Mouse (Mus musculus): ENCODE results near the gene Thtpa.

Thtpa gene

DNA sequence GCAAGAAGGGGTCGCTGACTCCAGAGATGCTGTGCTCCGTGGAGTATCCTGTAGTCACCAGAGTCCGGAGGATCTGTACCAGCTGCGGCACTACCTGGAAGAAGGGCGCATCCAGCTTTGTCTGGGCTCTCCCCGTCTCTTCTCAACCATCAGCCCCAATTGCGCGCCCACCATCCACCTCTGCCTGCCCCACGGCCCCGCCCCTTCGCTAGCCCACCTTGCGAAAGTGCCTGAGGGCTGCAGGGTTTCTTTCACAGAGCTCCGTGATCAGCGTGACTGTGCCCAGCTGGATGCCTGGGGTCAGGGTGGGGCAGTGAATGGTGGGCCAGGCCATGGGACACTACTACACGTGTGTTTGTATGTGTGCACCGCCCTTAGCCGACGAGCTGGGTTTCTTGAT lies 9.8 kb downstream of the Thtpa start:
- DNase-seq (ENCODE audit: inconsistent age in 2 of 2, low spot score in 1 of 2), result peak in 1 of 2 experiments; percentile 35

GRCm38 (mm10) chr14:55105386-55105785 lies 10.8 kb downstream of the Thtpa start:
- no peak for DNase-seq (ENCODE audit: inconsistent age in 2 of 2, low spot score in 1 of 2)

GRCm38 (mm10) chr14:55105836-55106809 lies 11.5 kb downstream of the Thtpa start, which contains the start of gene Ap1g2:
Gene Ap1g2 (minus strand): TSS chr14:55106593.
- peak; percentile 91 to 98 for DNase-seq (ENCODE audit: inconsistent age in 2 of 2, low spot score in 1 of 2)

GRCm38 (mm10) chr14:55106990-55107389 lies 12.4 kb downstream of the Thtpa start:
- peak in 1 of 2 experiments; percentile 40 for DNase-seq (ENCODE audit: inconsistent age in 2 of 2, low spot score in 1 of 2)

GRCm38 (mm10) chr14:55108202-55108870 lies 13.8 kb downstream of the Thtpa start:
- DNase-seq (ENCODE audit: inconsistent age in 2 of 2, low spot score in 1 of 2), result peak in 1 of 2 experiments; percentile 42

- peak in 1 of 2 experiments; percentile 31 for DNase-seq (ENCODE audit: inconsistent age in 2 of 2, low spot score in 1 of 2)
These were observed 14.7 kb downstream of the Thtpa start for GRCm38 (mm10) chr14:55109048-55109873.

DNA sequence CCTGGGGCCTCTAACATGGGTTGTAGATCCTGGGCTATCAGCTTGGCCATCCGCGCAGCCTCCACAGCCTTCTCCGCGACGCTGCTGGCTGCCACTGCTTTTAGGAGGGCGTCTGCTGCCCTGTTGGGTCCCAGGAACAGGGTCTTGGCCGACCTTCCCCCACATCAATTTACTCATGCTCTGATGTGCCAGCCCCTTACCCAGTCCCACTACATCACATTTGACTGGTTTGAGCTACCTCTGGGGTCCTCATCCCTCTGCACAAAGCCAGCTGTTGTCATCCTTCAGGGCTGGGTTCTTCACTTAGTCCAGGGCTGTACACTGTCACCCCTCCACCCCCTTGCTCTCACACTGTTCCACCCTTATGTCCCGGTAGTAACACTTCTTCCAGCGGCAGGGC lies 15.5 kb downstream of the Thtpa start:
- peak in 1 of 2 experiments; percentile 28 for DNase-seq (ENCODE audit: inconsistent age in 2 of 2, low spot score in 1 of 2)

- DNase-seq (ENCODE audit: inconsistent age in 2 of 2, low spot score in 1 of 2), result no peak
These were observed 17.1 kb downstream of the Thtpa start for GRCm38 (mm10) chr14:55111720-55112119.

DNA sequence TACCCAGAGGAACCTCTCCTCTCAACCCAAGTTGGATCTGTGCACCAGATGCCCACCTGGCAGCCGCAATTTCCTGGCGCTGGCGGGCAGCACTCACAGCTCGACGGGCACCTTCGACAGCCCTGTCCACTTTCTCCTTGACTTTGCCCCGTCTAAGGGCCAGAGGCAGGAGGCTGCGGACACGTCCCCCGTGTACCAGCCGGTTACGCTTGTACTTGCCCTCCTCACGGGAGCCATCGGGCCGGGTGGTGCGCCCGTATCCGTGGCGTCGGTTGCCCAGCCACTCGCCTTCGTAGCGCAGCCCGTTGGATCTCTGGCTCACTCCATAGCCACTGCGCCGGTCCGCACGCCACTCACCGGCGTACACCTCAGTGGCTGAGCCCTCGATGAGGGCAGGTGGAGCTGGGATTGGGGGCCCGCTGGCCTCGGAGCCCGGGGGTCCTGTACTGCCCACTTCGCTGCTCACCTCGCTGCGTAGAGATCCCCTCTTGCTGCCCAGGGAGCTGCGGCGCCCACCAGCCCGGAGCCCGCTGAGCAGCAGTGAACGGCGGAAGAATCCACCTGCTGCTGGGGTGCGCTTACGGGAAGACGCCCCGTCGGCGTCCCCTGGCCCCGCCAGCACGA lies 18.9 kb downstream of the Thtpa start:
- peak in 1 of 2 experiments; percentile 22 for DNase-seq (ENCODE audit: inconsistent age in 2 of 2, low spot score in 1 of 2)

- DNase-seq (ENCODE audit: inconsistent age in 2 of 2, low spot score in 1 of 2), result peak in 1 of 2 experiments; percentile 66
These were observed 19.5 kb downstream of the Thtpa start for GRCm38 (mm10) chr14:55113975-55114645.

- peak; percentile 72 to 85 for DNase-seq (ENCODE audit: inconsistent age in 2 of 2, low spot score in 1 of 2)
These were observed 20.4 kb downstream of the Thtpa start for GRCm38 (mm10) chr14:55114759-55115701.

GRCm38 (mm10) chr14:55115846-55116245 lies 21.3 kb downstream of the Thtpa start:
- peak in 1 of 2 experiments; percentile 39 for DNase-seq (ENCODE audit: inconsistent age in 2 of 2, low spot score in 1 of 2)

DNA sequence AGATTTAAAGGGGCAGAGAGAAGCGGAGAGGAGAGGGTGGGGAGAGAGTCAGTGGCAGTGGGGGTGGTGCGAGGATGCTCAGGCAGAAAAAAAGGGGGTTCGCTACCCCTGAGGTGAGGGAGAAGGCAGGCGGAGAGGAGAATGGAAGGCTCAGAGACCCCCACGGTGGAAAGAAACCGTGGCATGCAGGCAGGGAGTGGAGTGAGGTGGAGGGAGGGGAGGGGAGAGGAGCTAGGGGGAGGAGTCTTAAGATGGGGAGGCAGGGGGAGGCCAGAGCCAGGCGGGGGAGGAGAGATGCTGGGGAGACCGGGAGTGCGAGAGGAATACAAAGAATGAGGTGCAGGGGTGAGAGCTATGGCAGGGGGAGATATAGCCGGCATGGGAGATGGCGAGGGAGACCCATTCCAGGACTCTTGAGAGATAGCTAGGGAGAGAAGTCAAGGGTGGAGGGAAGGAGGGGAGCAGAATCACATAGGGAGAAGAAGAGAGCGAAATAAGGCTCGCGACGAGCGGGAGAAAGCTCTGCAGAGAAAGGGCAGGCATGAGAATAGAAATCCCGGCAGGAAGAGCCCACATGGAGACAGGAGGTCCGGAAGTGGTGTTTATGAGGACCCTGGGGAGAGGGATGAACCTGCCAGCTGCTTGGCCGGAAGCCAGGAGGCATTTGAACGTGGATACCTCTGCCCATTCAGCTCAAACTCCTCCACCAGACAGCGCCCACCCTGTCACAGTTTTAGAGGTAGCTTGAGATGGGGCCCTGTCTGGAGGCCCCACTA lies 22.0 kb downstream of the Thtpa start, which contains the start of gene Jph4:
Jph4 (minus strand) TSS at position 511 of the 776 bp plus-strand sequence.
- peak in 1 of 2 experiments; percentile 46 for DNase-seq (ENCODE audit: inconsistent age in 2 of 2, low spot score in 1 of 2)

GRCm38 (mm10) chr14:55118852-55119251 lies 24.3 kb downstream of the Thtpa start:
- peak; percentile 66 to 71 for DNase-seq (ENCODE audit: inconsistent age in 2 of 2, low spot score in 1 of 2)

GRCm38 (mm10) chr14:55119421-55120134 lies 25.0 kb downstream of the Thtpa start:
- peak in 1 of 2 experiments; percentile 27 for DNase-seq (ENCODE audit: inconsistent age in 2 of 2, low spot score in 1 of 2)

DNA sequence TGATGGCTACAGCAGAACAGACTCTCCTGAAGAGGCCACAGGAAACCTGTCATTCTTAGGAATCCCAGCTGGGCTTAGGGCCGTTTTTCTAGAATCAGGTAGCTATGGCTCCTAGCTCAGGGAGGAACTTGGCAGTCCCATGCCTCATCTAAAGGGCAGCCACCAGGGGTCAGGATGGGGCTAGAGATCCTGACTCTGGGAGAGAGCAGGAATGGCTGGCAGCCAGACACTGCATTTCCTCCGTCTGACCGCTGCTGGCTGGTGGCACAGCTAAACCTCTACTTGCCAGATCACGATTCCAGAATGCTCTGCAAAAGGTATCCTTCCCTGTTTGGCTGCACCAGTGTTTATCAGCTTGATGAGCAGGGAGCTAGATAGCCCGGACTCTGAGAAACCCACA lies 27.4 kb downstream of the Thtpa start:
- DNase-seq (ENCODE audit: inconsistent age in 2 of 2, low spot score in 1 of 2), result peak; percentile 85 to 90

DNA sequence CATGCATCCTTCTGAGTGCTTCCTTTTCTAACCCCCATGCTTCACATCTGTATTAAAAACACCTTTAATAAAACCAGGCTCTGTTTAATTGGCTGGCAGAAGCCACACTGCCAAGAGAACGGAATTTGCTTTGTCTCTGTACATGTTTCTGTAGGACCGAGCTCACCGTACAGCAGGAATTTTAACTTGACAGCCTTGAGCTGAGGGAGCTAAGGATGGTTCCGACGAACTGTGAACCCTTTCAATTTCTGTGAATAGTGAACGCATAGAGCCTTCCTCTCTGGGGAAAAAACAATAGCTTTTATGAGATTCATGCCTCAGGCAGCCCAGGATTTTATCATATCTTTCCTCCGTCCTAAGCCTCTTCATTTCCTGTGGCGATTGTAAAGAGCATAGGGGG lies 27.8 kb downstream of the Thtpa start:
- DNase-seq (ENCODE audit: inconsistent age in 2 of 2, low spot score in 1 of 2), result no peak

Data from adrenal gland, adult (tissue).